Mouse (Mus musculus) gastrocnemius, postnatal 36 days (tissue): Measurements from ENCODE around the gene Tprkb. TPM values are rescaled to one million over a fixed set of nuclear protein-coding genes. Genes with fewer than 3 reads are reported as not detected.
A peak's percentile ranks its signal among the peaks of the same experiment; 100 is the strongest.
"Not testable (repeated sequence)": the region's sequence is repeated elsewhere in the genome, so short reads cannot be mapped to it uniquely, and the experiment has no call there.

Source experiments
- DNase-seq, 2 experiments: peaks; one replicate each; pipeline ENCODE4 v3.0.0; 2022
- intact Hi-C: fragments of 180-260 bp; cut with DNase I; formaldehyde crosslinking; loops from one replicate; pipeline ENCODE4 v1.15.1; 2025
- long read RNA-seq, 2 experiments: library from polyadenylated mRNA; stranded (forward); transcript quantifications; one replicate each; pipeline ENCODE4 v2.0.0; 2021
- total RNA-seq, 2 experiments: library from RNA; stranded (reverse); gene quantifications; 2 replicates each; pipeline ENCODE4 v1.2.3; 2021

Gene Tprkb
- 10 to 100 TPM; 15.0 to 17.7 TPM for total RNA-seq
- long read RNA-seq, experiment 1, transcript Tprkb-201 (6 exons, 2,103 nt), result major isoform, 9 of 19 reads
- long read RNA-seq, experiment 1, partial matches to known transcripts, result 0 of 19 reads
- long read RNA-seq, experiment 1, other reads (novel, unspliced or antisense), result 9 of 19 reads
- long read RNA-seq, experiment 2, transcript Tprkb-201 (6 exons, 2,103 nt), result major isoform, 8 of 28 reads
- long read RNA-seq, experiment 2, partial matches to known transcripts, result 0 of 28 reads
- long read RNA-seq, experiment 2, other reads (novel, unspliced or antisense), result 20 of 28 reads

GRCm38 (mm10) chr6:85911587-85911986 lies at the start of gene Tprkb:
Gene Tprkb, plus strand, starts transcription at chr6:85911865.
- intact Hi-C loops, result no loop called here
- no peak for DNase-seq

- intact Hi-C loops, result no loop called here
- no peak for DNase-seq
These were observed 49.1 kb upstream of the Tprkb start for GRCm38 (mm10) chr6:85862565-85862964.

GRCm38 (mm10) chr6:85863136-85863535 lies 48.5 kb upstream of the Tprkb start:
- DNase-seq, result no peak
- intact Hi-C loops, result no loop called here

- no peak for DNase-seq
- intact Hi-C loops, result no loop called here
These were observed 47.8 kb upstream of the Tprkb start for GRCm38 (mm10) chr6:85863840-85864239.

GRCm38 (mm10) chr6:85864900-85865639 lies 46.6 kb upstream of the Tprkb start:
- intact Hi-C loops, DNase-seq: not testable (repeated sequence)

- DNase-seq, intact Hi-C loops: not testable (repeated sequence)
These were observed 45.5 kb upstream of the Tprkb start for GRCm38 (mm10) chr6:85866166-85866565.

- intact Hi-C loops, DNase-seq: not testable (repeated sequence)
These were observed 44.7 kb upstream of the Tprkb start for GRCm38 (mm10) chr6:85866995-85867394.

GRCm38 (mm10) chr6:85867726-85868690 lies 43.7 kb upstream of the Tprkb start:
- intact Hi-C loops, result no loop called here
- DNase-seq, result no peak

GRCm38 (mm10) chr6:85869006-85869405 lies 42.7 kb upstream of the Tprkb start, which contains the start of gene Nat8f2:
Gene Nat8f2, minus strand, starts transcription at chr6:85869158.
- DNase-seq, intact Hi-C loops: not testable (repeated sequence)

- intact Hi-C loops, DNase-seq: not testable (repeated sequence)
These were observed 28.4 kb upstream of the Tprkb start for GRCm38 (mm10) chr6:85883246-85883645.

GRCm38 (mm10) chr6:85884311-85884710 lies 27.4 kb upstream of the Tprkb start:
- DNase-seq, result no peak
- intact Hi-C loops, result no loop called here

- intact Hi-C loops, result no loop called here
- DNase-seq, result no peak
These were observed 22.7 kb upstream of the Tprkb start for GRCm38 (mm10) chr6:85888961-85889360.

GRCm38 (mm10) chr6:85895061-85895648 lies 16.5 kb upstream of the Tprkb start:
- not testable (repeated sequence) for DNase-seq
- intact Hi-C loops, result loop anchor here (10.0 kb wide), 1 partner anchor 310 kb away; the partner anchor contains the start of gene Alms1

- DNase-seq, result not testable (repeated sequence)
- intact Hi-C loops, result loop anchor here (10.0 kb wide), 1 partner anchor 314 kb away; the partner anchor contains the start of gene Alms1
These were observed 12.8 kb upstream of the Tprkb start for GRCm38 (mm10) chr6:85898596-85899475.

GRCm38 (mm10) chr6:85902303-85902702 lies 9.4 kb upstream of the Tprkb start:
- intact Hi-C loops, result loop anchor here (5.0 kb wide), 1 partner anchor 70 kb away; the partner anchor contains the start of gene Nat8

GRCm38 (mm10) chr6:85904642-85905061 lies 7.0 kb upstream of the Tprkb start, which contains the start of gene Nat8f4:
Gene Nat8f4, minus strand, starts transcription at chr6:85904884.
- intact Hi-C loops, result loop anchor here (5.0 kb wide), 1 partner anchor 72 kb away; the partner anchor contains the start of gene Nat8
- peak; percentile 58 to 79 for DNase-seq

More at GRCm38 (mm10) chr6:85902303-85902702, 9.4 kb upstream of the Tprkb start:
- DNase-seq, result no peak

- intact Hi-C loops, result not testable (repeated sequence)
- peak in 1 of 2 experiments; percentile 10 for DNase-seq
These were observed 4.7 kb upstream of the Tprkb start for GRCm38 (mm10) chr6:85906911-85907351.

GRCm38 (mm10) chr6:85908341-85908740 lies 3.3 kb upstream of the Tprkb start:
- intact Hi-C loops, result no loop called here
- DNase-seq, result no peak
